Mouse (Mus musculus): ENCODE measurements around the gene Rad54l2. TPM values are rescaled to one million over a fixed set of nuclear protein-coding genes. Genes with fewer than 3 reads are reported as not detected.

The Rad54l2 gene
- 10 to 100 TPM; 12.3 to 14.9 TPM for total RNA-seq (2023)

DNA sequence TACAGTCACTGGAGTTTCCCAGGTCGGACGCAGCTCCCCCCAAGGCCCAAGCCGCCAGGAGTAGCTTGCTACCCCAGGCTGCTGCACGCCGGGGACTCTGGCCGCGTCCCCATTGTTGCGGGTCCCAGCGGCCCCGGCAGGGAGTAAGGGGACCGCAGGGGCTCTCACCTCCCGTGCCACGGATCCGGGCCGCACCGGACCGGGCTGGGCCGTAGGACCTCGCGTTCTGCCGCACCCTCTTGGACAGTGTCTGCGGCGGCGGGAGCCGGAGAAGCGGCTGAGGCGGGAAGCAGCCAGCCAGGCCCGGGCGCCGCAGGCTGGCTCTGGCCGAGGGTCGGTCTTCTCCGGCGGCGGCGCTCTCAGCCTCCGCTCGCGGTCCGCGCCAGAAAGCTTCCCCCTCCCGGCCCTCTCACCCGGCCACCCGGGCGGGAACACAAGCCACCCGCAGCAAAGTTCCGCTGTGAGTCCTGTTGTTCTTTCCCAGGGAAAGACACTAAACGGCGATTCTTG lies at the start of gene Rad54l2:
TSS of gene Rad54l2 (minus strand) at position 383 of the 510 bp plus-strand sequence.

DNA sequence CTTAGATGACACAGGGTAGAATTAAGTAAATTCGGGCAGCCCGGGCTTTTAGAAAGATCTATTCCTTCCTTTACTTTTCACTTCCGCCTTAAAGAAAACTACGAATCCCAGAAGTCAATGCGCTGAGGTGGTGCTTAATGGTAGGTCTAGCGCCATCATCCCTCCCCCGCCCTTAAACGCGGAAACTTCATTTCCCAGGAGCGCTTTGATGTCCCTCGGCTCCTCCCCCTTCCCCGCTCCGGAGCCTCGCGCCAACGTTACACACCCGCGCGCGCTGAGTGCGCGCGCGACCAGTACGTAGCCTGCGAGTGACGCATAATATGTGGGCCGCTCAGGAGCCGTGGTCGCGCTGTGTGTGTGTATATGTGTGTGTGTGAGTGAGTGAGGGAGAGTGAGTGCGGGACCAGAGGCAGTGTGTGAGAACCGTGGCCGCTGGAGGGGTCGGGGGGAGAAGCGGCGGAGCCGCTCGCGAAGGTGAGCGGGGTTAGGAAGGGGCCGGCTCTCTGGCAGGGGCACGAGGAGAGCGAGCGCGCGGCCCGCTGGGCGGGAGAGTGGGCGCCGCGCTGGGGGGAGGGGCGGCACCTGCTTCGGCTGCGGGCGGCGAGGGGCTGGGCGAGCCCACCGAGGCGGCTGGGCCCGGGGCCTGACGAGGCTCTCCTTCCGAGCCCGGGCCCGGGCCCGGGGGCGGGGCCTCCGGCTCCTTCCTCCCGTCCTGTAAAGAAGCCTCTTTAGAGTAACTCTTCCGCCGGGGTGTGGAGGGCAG lies 32.8 kb upstream of the Rad54l2 start, which contains the start of gene Dcaf1:
TSS of gene Dcaf1 (plus strand) at position 257 of the 763 bp plus-strand sequence.

DNA sequence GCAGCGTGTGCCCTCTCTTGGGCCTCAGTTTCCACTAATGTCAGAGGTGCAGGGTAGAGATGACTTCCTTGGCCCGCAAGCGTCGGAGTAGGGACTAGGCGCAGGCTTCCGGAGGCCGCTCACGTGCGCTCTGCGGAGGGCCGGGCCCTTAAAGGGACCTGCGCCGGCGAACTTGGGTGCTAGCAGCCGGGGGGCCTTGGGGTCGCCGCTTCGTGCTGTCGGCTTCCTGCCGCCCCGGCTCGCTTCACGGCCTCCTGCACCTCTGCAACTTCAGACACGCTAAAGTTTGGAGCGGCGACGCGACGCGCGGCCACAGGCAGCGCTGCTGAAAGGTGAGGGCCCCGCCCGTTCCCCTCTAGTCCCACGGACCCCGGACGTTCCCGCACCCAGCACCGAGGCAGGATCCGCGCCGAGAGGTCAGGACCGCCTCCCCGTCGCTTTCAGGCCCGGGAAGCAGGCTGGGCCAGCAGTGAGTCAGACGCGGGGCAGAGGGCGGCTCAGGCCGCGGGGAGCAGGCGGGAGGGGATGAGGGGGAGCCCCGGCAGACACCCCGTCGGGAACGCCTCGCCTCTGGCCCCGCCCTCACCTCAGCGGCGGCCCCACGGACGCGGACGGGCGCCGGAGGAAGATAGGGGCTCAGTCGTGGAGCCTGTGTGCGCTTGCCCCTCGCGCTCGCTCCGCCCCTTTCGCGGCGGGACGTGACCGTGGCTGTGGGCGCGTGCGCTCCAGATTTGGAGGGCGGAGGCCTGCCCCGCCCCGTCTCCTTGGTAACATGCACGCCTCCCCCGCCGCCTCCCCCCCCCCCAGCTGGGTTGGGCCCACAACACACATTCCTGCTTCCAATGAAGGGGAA lies 103.5 kb downstream of the Rad54l2 start, which contains the start of gene Tex264:
TSS of gene Tex264 (minus strand) at position 679 of the 853 bp plus-strand sequence.

DNA sequence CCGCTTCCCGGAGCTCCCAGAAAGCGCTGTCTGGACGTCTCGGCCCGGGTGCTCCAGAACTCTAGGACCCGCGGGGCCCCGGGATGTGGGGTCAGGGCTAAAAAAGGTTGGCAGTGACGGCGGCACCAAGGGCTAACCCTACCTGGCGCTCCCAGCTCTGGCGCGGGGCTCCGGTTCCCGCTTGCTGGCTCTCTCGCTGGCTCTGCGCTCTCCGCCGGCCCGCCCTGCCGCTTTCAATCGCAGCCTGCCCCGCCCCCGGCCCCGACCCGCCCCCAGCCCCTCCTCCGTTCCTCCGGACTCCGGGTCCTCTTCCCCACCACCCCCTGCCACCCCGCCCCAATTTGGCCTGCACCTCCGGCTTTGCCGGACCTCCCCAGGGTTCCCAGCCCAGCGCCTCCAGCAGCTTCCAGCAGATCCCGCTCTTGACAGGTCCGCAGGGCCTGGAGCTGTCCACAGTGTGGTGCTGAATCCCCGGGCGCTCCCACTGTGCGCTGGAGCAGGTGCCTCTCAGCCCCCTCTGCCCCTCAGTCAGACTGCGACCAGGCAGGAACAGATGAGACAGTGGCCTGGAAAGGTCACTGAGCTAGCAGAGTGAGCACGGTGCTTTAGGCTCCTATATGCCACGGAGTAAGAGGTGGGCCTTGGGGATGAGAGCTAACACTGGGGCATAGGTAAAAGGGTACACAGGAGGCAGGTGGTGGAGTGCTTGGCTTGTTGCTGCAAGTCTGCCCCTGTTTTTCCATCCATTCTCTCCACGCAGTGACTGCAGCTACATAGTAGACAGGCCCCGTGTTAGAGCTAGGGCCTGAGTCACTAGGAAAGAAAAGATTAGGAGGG lies 132.9 kb downstream of the Rad54l2 start, which contains the start of gene Grm2:
TSS of gene Grm2 (minus strand) at position 199 of the 837 bp plus-strand sequence.

Other genes starting within 250 kb of the Rad54l2 start
- gene Iqcf3, start 227.6 kb downstream of the Rad54l2 start, total RNA-seq (2023) = not detected
- gene Iqcf4, start 218.2 kb downstream of the Rad54l2 start, total RNA-seq (2023) = not detected
- gene Iqcf6, start 162.6 kb downstream of the Rad54l2 start, total RNA-seq (2023) = not detected
- gene Grm2, start 133.1 kb downstream of the Rad54l2 start, total RNA-seq (2023) = not detected
- 1 to 10 TPM; 6.7 to 7.8 TPM for gene Tex264, start 103.3 kb downstream of the Rad54l2 start, total RNA-seq (2023)
- 10 to 100 TPM in 1 of 2 experiments, 1 to 10 TPM in 1; 6.8 to 10.1 TPM for gene Dcaf1, start 32.7 kb upstream of the Rad54l2 start, total RNA-seq (2023)
- 10 to 100 TPM; 18.3 to 20.0 TPM for gene Rbm15b, start 98.2 kb upstream of the Rad54l2 start, total RNA-seq (2023)
- 100 to 1,000 TPM in 1 of 2 experiments, 10 to 100 TPM in 1; 86.6 to 105 TPM for gene Manf, start 102.8 kb upstream of the Rad54l2 start, total RNA-seq (2023)

Measured in neutrophil, adult 83 days (primary cell).